Mouse (Mus musculus) CH12.LX (cell line): ENCODE measurements around the gene Sorcs1. TPM values are rescaled to one million over a fixed set of nuclear protein-coding genes. Genes with fewer than 3 reads are reported as not detected.
A peak's percentile ranks its signal among the peaks of the same experiment; 100 is the strongest.

Experiments
- DNase-seq: peaks from one replicate; pipeline ENCODE4 v3.0.0-alpha.2; 2013; ENCODE audit errors: extremely low read depth
- H3K27ac ChIP-seq: 2 replicates; pipeline ENCODE4 v1.5.1; 2012; ENCODE audit warnings: low read depth, mild to moderate bottlenecking, control low read depth, moderate library complexity; ENCODE audit not compliant: insufficient read depth
- H3K27me3 ChIP-seq: replicated peaks from 2 replicates; pipeline ENCODE3; 2012; ENCODE audit warnings: inconsistent platforms
- H3K36me3 ChIP-seq, 2 experiments: replicated peaks in 1 of 2; 2 replicates each; pipeline versions ENCODE3 to v1.6.1; 2012; ENCODE audit warnings: inconsistent platforms in 1 of 2, low read length in 1 of 2, mild to moderate bottlenecking in 1 of 2, mixed read lengths in 1 of 2, moderate library complexity in 1 of 2; ENCODE audit not compliant: control insufficient read depth in 1 of 2, insufficient read depth in 1 of 2
- H3K4me1 ChIP-seq, 2 experiments: 2 replicates each; pipeline ENCODE4 v1.6.1; 2012; ENCODE audit warnings: inconsistent platforms in 1 of 2, moderate library complexity in 1 of 2; ENCODE audit not compliant: insufficient read depth in 2 of 2, control insufficient read depth in 1 of 2
- H3K4me2 ChIP-seq: 2 replicates; pipeline ENCODE4 v1.6.1; 2012; ENCODE audit warnings: low read depth, mild to moderate bottlenecking, control low read depth; ENCODE audit not compliant: poor library complexity, insufficient read depth, severe bottlenecking
- H3K4me3 ChIP-seq, 3 experiments: fragments of 150-350 bp in 1 of 3; sonication (generic) in 1 of 3; replicated peaks in 1 of 3; 2 replicates each; pipeline versions ENCODE3 to v1.5.1; 2011 to 2012; ENCODE audit warnings: low read depth in 2 of 3, low read length in 2 of 3, mild to moderate bottlenecking in 2 of 3, moderate library complexity in 2 of 3, control low read depth in 1 of 3, improper control_type of control experiment in 1 of 3, inconsistent platforms in 1 of 3, mixed read lengths in 1 of 3; ENCODE audit not compliant: poor library complexity in 1 of 3
- H3K79me2 ChIP-seq: replicated peaks from 2 replicates; pipeline ENCODE4 v1.6.1; 2012; ENCODE audit warnings: mild to moderate bottlenecking, moderate library complexity; ENCODE audit not compliant: control insufficient read depth, poor library complexity, insufficient read depth, severe bottlenecking; ENCODE audit errors: extremely low read depth
- H3K9ac ChIP-seq: 2 replicates; pipeline ENCODE4 v1.6.1; 2012; ENCODE audit warnings: low read depth, mild to moderate bottlenecking, control low read depth, moderate library complexity; ENCODE audit not compliant: insufficient read depth
- H3K9me3 ChIP-seq: replicated peaks from 2 replicates; pipeline ENCODE3; 2012; ENCODE audit warnings: low read length, inconsistent platforms, mixed read lengths
- BHLHE40 ChIP-seq: IDR thresholded peaks from 2 replicates; pipeline ENCODE4 v1.6.1; 2011; ENCODE audit warnings: mild to moderate bottlenecking, low read depth, low read length, improper control_type of control experiment
- CHD2 ChIP-seq: IDR thresholded peaks from 2 replicates; pipeline ENCODE4 v1.6.1; 2011; ENCODE audit warnings: low read length, improper control_type of control experiment
- ETS1 ChIP-seq: conservative IDR thresholded peaks from 2 replicates; pipeline ENCODE4 v1.6.1; 2012; ENCODE audit warnings: low read depth, mild to moderate bottlenecking, inconsistent platforms, low read length, improper control_type of control experiment, moderate library complexity
- HCFC1 ChIP-seq: IDR thresholded peaks from 2 replicates; pipeline ENCODE4 v1.6.1; 2012; ENCODE audit warnings: low read depth, mild to moderate bottlenecking, inconsistent platforms, low read length, improper control_type of control experiment
- IRF4 ChIP-seq: IDR thresholded peaks from 2 replicates; pipeline ENCODE4 v1.6.1; 2014; ENCODE audit warnings: low read depth, mild to moderate bottlenecking, inconsistent platforms, low read length, improper control_type of control experiment
- JUN ChIP-seq: IDR thresholded peaks from 2 replicates; pipeline ENCODE4 v1.6.1; 2011; ENCODE audit warnings: low read depth, mild to moderate bottlenecking, low read length, improper control_type of control experiment, moderate library complexity; ENCODE audit not compliant: insufficient read depth
- MAFK ChIP-seq: IDR thresholded peaks from 2 replicates; pipeline ENCODE4 v1.6.1; 2011; ENCODE audit warnings: low read length, improper control_type of control experiment; ENCODE audit not compliant: insufficient replicate concordance
- MAX ChIP-seq: IDR thresholded peaks from 2 replicates; pipeline ENCODE4 v1.6.1; 2011; ENCODE audit warnings: low read length, improper control_type of control experiment
- MAZ ChIP-seq: IDR thresholded peaks from 2 replicates; pipeline ENCODE4 v1.6.1; 2012; ENCODE audit warnings: low read depth, mild to moderate bottlenecking, inconsistent platforms, low read length, improper control_type of control experiment, moderate library complexity
- PAX5 ChIP-seq: IDR thresholded peaks from 2 replicates; pipeline ENCODE4 v1.6.1; 2012; ENCODE audit warnings: low read length, inconsistent platforms, mixed read lengths
- POLR2AphosphoS2 ChIP-seq: IDR thresholded peaks from 2 replicates; pipeline ENCODE4 v1.6.1; 2011; ENCODE audit warnings: low read depth, low read length, improper control_type of control experiment
- RCOR1 ChIP-seq: conservative IDR thresholded peaks from 2 replicates; pipeline ENCODE4 v1.6.1; 2012; ENCODE audit warnings: low read depth, mild to moderate bottlenecking, inconsistent platforms, low read length, improper control_type of control experiment
- SMC3 ChIP-seq: IDR thresholded peaks from 2 replicates; pipeline ENCODE4 v1.6.1; 2011; ENCODE audit warnings: low read depth, low read length, improper control_type of control experiment
- TCF12 ChIP-seq: IDR thresholded peaks from 2 replicates; pipeline ENCODE4 v1.6.1; 2014; ENCODE audit warnings: low read depth, mild to moderate bottlenecking, inconsistent platforms, low read length, improper control_type of control experiment
- ZC3H11A ChIP-seq: IDR thresholded peaks from 2 replicates; pipeline ENCODE4 v1.6.1; 2012; ENCODE audit warnings: low read depth, mild to moderate bottlenecking, inconsistent platforms, low read length, improper control_type of control experiment
- ZMIZ1 ChIP-seq: IDR thresholded peaks from 2 replicates; pipeline ENCODE4 v1.6.1; 2012; ENCODE audit warnings: low read depth, mild to moderate bottlenecking, inconsistent platforms, low read length, improper control_type of control experiment
- ZNF384 ChIP-seq: IDR thresholded peaks from 2 replicates; pipeline ENCODE4 v1.6.1; 2012; ENCODE audit warnings: low read depth, low read length, improper control_type of control experiment, inconsistent platforms
- dilution Hi-C: fragments of 300-500 bp; cut with MboI; formaldehyde crosslinking; loops from 2 replicates; pipeline ENCODE4 v1.14.3; 2020; ENCODE audit warnings: low sequenced_read_pairs; ENCODE audit not compliant: extremely low pct_unique_long_range_greater_than_20kb, extremely low pct_ligation_motif_present
- in situ Hi-C: fragments of 300-500 bp; cut with MboI; formaldehyde crosslinking; loops from 3 replicates; pipeline ENCODE4 v1.14.3; 2019; ENCODE audit warnings: low sequenced_read_pairs, low pct_ligation_motif_present, low pct_unique_long_range_greater_than_20kb, mixed read lengths
- polyA plus RNA-seq: library from polyadenylated mRNA; unstranded; fragments of >175 nt; gene quantifications from 2 replicates; pipeline ENCODE4 v1.2.1, GENCODE M21; 2012; ENCODE audit warnings: low read depth; ENCODE audit not compliant: insufficient read length
- total RNA-seq, 2 experiments: library from RNA; depleted of rRNA; stranded (reverse); fragments of 300-350 nt in 1 of 2; fragments of >200 nt in 1 of 2; gene quantifications; 2 replicates each; pipeline ENCODE4 v1.2.3; 2012 to 2014

Sorcs1 gene
- total and polyA plus RNA-seq, 3 experiments: 0.08 TPM; not detected in 2

DNA sequence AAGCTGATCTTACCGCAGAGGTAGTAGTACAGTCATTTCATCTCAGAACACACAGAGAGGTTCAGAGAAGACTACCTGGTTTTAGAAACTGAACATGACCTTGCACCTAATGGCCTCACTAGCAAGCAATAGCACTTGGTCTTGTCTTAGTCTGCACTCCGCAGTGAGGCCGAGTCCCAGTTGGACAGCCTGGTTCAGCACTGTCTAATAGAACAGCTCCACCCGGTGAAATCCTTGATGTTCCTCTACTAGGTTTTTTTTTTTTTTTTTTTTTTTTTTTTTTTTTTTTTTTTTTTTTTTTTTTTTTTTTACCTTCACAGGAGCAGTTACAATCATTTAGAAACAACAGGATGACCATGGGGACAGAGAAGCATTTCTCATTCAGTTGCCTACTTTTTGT is 19.3 kb downstream of the Sorcs1 start:
- Histone ChIP-seq H3K9ac (no peak overlapping the region), H3K4me3 (no peak overlapping the region), H3K27me3 (no peaks in the 10 kb centered on the region), H3K4me1 (no peaks in the 10 kb centered on the region), H3K79me2 (no peaks in the 10 kb centered on the region), H3K4me2 (no peak overlapping the region), H3K27ac (no peak overlapping the region), H3K36me3 (no peaks in the 10 kb centered on the region), H3K9me3 (peaks cover 33% of the 10 kb centered on the region)
- TF ChIP-seq ZNF384 (0 out of 2 replicates have a peak, but pooled peaks have one; percentile 6), RCOR1 (no peak)
- in situ Hi-C loops: no loop called here
- dilution Hi-C loops: no loop called here
- DNase-seq: no peak

DNA sequence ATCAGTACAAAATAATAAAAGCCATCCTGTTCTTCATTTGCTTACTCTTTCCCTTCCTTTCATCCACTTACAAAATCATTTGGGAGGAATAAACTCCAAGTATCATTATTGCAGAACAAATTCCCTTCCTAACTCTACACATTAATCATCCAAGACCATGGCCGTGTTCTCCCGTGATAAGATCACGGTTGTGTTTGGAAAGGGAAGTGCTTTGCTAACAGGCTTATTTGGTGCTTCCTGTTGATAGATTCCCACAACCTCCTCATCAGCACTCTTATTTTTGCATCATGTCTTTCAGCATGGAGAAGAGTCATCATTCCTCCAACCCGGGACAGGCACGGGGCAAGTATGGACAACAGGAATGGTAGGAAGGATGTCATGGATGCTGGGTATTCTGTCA is 25.7 kb downstream of the Sorcs1 start:
- Histone ChIP-seq H3K4me3 (no peak overlapping the region), H3K4me1 (no peaks in the 10 kb centered on the region)
- TF ChIP-seq POLR2AphosphoS2 (no peak), MAX (no peak), TCF12 (no peak), RCOR1 (no peak)
- TF ChIP-seq, all 38 proteins: peak for 0
- H3K27ac ChIP-seq: no peak overlapping the region
- no peak overlapping the region for H3K4me2 ChIP-seq
- in situ Hi-C loops (no loop called here), dilution Hi-C loops (no loop called here)
- peaks cover 48% of the 10 kb centered on the region for H3K9me3 ChIP-seq
- no peaks in the 10 kb centered on the region for H3K79me2 ChIP-seq
- DNase-seq: no peak
- H3K27me3 ChIP-seq: no peaks in the 10 kb centered on the region
- no peak overlapping the region for H3K9ac ChIP-seq
- no peaks in the 10 kb centered on the region for H3K36me3 ChIP-seq

DNA sequence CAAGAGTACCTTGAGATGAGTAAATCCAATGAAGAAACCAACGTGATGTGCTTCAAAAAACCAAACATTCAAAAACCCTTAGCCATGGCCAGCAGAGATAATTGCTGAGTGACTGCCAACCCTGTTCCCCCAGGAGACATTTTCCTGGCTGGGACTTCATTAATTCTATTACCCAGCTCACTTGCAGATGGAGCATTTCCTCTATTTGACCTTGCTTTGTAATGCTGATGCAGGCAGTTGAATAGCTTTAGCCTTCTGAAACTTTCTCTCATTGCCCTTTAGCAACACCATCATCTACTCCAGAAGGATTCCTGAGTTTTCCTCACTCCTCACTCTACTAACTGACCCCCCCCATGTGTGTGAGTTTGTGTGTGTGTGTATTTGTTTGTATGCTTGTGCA is 34.6 kb downstream of the Sorcs1 start:
- in situ Hi-C loops: no loop called here

More for the DNA sequence above, 34.6 kb downstream of the Sorcs1 start:
- dilution Hi-C loops: no loop called here
- TF ChIP-seq POLR2AphosphoS2: no peak
- no peak for TF ChIP-seq ZMIZ1
- no peak for TF ChIP-seq CHD2
- no peak for TF ChIP-seq JUN
- TF ChIP-seq ZC3H11A: no peak
- no peak for TF ChIP-seq SMC3
- TF ChIP-seq IRF4: no peak
- TF ChIP-seq MAX: no peak
- no peak for TF ChIP-seq HCFC1
- no peak for TF ChIP-seq BHLHE40
- TF ChIP-seq PAX5: no peak
- TF ChIP-seq ETS1: no peak
- no peak for TF ChIP-seq RCOR1
- TF ChIP-seq MAZ: no peak
- TF ChIP-seq MAFK: no peak
- no peaks in the 10 kb centered on the region for H3K36me3 ChIP-seq
- DNase-seq: no peak
- no peaks in the 10 kb centered on the region for H3K4me1 ChIP-seq
- H3K27me3 ChIP-seq: no peaks in the 10 kb centered on the region
- no peak overlapping the region for H3K27ac ChIP-seq
- no peaks in the 10 kb centered on the region for H3K79me2 ChIP-seq
- no peak overlapping the region for H3K4me3 ChIP-seq
- H3K4me2 ChIP-seq: no peak overlapping the region
- peaks cover 58% of the 10 kb centered on the region for H3K9me3 ChIP-seq
- H3K9ac ChIP-seq: no peak overlapping the region
